Mouse (Mus musculus) spleen, adult 18-20 months (tissue): ENCODE results near the gene Sik3.

Experiments used
- DNase-seq, 2 experiments: peaks; one replicate each; pipeline ENCODE4 v3.0.0; 2022; ENCODE audit warnings: mixed read lengths in 2 of 2

The Sik3 gene

GRCm38 (mm10) chr9:46016417-46016816, 3.8 kb downstream of the Sik3 start:
- DNase-seq, result no peak

GRCm38 (mm10) chr9:46018316-46018715, 5.7 kb downstream of the Sik3 start:
- DNase-seq, result no peak

- DNase-seq, result no peak
These were observed 7.4 kb downstream of the Sik3 start for GRCm38 (mm10) chr9:46019975-46020374.

GRCm38 (mm10) chr9:46023591-46023990, 11.0 kb downstream of the Sik3 start:
- DNase-seq, result no peak

DNA sequence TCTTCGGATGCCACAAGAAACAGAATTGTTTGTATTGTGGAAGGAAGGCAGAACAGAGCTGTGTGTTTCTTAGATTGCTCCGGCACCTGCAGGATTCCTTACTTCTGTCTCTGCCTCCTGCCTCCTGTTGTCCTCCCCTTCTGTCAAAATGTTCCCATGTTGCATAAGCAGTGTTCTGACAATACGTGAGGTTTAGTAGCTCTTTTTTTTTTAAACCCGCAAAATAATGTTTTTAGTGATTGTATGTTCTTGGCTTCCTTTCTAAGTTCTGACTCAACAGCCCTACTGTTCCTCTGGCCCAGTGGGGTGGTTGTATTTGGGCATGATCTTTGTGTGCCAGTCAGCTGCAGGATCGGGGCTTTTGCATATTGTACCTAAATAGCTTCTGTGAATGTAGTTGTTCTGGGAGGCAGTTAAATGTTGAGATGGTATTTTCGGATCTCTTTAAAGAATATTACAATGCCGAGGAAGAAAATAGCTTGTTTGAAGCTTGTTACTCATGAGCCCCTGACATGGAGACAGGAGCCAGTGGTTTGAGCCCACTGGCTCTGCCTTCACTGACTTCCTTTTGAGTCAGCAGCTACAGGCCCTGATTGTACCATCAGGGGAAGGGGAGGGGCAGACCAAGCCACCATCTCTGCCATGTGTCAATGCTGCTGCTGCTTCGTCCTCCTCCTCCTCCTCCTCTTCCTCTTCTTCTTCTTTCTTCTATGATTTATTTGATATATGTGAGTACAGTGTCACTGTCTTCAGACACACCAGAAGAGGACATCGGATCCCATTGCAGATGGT, 13.6 kb downstream of the Sik3 start:
- DNase-seq, result no peak

DNA sequence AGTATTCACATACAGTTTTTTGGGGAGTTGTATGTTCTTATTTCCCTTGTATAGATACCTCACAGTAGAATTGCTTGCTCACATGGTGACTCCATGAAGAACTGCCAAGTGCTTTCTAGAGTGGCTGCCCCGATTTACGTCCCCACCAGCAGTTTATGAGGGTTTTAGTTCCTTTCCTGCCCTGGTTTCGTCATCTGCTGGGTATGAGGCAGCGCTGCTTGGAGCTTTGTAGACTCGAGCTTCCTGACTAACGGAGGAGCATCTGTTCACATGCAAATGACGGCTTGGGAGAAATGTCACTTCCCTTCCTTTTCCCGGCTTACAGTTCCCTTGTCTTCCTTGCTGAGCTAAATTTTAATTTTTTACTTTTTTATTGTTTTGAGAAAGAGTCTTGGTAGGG, 15.4 kb downstream of the Sik3 start:
- no peak for DNase-seq

GRCm38 (mm10) chr9:46029534-46029933, 16.9 kb downstream of the Sik3 start:
- DNase-seq, result no peak

- DNase-seq, result no peak
These were observed 17.6 kb downstream of the Sik3 start for GRCm38 (mm10) chr9:46030184-46030583.

DNA sequence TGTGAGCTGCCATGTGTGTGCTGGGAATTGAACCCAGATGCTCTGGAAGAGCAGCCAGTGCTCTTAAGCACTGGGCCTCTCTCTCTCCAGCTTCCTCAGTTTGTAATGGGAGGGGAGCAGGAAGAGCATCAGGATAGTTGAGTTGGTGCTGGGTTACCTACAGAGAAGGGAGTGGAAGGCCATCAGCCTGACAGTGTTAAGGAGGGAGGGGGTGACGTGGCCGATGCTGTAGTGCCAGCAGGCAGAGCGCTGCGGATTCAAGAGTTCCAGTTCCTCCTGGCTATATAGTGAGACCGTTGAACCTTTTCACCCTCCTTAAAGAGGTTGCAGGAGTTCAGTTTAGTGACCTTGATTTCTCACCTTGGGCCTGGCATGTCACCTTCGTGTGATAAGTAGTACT, 18.3 kb downstream of the Sik3 start:
- no peak for DNase-seq

- no peak for DNase-seq
These were observed 19.6 kb downstream of the Sik3 start for GRCm38 (mm10) chr9:46032190-46032589.

GRCm38 (mm10) chr9:46033058-46033457, 20.4 kb downstream of the Sik3 start:
- no peak for DNase-seq

DNA sequence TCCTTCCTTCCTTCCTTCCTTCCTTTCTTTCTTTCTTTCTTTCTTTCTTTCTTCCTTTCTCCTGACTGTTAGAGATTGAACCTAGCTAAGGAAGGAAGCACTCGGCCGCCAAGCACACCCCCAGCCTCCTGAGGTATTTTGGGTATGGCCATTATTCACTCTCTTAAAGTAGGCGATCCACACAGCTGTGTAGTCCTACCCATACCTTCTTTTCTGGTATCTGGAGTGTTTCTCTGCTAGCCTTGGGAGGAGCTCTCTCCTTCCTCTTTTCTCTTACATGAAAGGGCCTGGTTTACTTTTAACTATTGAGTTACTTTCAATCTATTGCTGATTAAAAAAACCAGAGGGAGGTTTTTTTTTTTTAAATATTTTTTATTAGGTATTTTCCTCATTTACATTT, 21.2 kb downstream of the Sik3 start:
- no peak for DNase-seq

DNA sequence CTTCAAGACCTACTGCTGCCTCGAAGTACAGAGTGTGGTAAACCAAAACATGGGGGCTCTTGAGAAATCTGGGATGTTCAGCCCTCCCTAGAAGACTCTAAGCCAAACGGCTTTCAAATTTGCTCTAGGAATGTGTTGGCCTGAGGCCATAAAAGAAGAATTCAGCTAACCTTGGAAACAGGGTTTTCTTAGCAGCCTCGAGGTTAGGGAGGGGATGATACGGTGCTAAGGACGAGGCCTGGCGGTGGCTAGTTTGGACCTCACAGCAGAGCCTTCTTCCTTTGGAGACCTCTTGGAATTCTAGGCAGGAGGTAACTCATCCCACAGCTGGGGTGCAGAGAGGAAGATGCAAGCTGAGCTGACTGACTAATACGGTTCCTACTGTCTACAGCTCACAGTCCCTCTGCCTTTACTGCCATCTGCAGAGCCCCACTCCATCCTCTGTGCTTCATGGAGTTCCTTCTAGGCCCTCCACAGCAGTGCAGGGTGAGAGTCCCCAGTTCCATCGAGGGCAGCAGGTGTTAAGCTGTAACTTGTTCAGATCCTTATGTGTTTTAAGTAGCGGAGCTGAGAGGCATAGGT, 22.8 kb downstream of the Sik3 start:
- DNase-seq, result no peak

- DNase-seq, result no peak
These were observed 24.3 kb downstream of the Sik3 start for GRCm38 (mm10) chr9:46036881-46037280.

DNA sequence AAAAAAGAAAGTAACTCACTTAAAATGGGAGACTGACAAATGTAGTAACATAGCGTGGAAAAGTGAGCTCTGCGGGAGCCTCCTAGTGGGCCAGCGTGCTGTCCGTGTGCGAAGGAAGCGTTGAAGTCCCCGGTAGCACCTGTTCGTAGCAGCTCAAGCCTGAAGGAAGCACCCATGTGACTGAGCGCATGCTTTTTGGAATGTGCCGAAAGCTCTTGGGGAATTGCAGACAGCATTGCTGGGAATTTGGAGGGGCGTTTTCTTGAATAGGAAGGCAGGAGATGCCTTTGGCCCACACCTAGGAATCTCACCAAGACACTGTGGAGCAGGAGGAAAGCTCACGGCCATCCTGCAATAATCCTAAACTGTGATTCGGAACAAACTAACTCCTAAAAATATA, 26.2 kb downstream of the Sik3 start:
- no peak for DNase-seq

- no peak for DNase-seq
These were observed 28.6 kb downstream of the Sik3 start for GRCm38 (mm10) chr9:46041186-46041585.

DNA sequence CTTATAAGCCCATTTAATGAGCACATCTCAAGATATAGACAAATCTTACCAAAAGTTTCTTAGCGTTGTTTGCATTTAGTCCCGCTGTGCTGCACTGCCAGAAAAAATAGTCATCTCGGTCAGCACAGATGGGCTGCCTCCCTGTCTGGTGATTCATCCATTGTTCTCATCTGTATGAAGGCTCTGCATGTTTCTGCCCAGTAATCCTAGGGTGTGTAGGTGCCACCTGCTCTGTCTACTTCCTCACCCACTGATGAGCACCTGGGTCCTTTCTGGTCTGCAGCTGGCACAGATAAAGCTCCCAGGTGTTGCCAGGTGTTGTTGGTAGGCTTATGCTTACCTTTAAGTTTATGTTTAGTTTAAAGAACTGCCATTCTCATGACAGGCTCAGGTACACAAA, 29.8 kb downstream of the Sik3 start:
- no peak for DNase-seq

DNA sequence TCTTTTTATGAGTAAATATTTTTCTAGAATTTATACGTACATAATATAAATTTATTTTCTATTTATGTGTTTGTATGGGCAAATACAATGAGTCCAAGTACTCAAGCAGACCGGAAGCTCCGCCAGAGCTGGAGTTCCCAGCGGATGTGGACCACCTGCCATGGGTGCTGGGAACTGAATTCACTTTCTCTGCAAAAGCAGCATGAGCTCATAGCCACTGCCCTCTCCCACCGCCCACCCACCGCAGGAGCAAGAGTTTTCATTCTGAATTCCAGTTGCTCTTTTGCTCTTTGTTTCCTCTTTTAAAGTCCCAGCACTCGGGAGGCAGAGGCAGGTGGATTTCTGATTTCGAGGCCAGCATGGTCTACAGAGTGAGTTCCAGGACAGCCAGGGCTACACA, 31.0 kb downstream of the Sik3 start:
- no peak for DNase-seq

DNA sequence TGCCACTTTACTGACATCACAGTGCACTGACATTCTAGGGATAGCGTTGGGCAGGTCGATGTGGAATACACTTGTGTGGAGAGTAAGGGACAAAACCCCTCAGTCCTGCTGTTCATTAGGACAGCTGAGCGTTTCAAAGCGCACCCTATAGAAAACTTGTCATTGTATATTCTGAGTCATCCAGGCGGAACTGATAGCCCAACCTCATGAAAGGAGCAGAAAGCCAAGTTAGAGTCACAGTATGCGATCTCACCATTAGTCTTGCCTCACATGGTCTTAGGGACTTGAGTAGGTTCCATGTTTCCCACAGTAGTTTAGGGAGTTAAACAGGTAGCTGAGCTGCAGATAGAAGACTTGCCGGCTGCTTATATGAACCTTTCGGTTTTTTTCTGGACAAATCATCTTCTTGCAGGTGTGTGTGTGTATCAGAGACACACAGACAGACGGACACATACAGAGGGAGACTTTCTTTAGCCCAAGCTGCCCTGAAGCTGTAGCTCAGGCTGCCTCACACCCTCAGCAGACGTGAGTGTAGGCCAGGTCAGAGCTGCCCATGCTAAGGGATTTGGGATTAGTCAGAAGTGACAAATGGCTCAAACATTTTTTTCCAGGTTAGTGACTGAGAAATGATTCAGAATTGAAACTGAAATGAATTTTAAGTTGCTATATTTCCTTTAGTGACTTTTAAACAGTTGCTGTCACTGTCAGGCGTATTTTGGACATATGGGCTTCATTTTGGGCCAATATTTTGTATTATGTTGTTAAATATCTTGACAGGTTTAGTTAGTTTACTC, 34.3 kb downstream of the Sik3 start:
- DNase-seq, result no peak

DNA sequence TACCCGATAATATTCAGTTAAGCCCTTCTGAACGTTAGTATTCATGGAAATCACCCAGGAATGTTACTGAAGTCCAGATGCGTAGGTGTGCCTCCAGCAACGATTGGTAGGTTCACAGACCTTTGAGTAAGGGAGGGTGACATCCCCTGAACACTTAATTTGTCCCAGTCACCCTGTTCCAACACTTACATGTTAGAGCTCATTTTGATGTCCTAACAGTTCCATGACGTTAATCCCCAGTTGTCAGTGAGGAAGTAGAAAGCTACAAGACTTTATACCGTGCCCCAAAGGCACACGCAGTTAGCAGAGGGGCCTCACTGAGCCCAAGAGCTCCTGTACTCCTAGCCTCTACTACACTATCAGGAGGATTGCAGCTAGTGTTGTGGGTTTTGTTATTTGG, 36.9 kb downstream of the Sik3 start:
- no peak for DNase-seq

DNA sequence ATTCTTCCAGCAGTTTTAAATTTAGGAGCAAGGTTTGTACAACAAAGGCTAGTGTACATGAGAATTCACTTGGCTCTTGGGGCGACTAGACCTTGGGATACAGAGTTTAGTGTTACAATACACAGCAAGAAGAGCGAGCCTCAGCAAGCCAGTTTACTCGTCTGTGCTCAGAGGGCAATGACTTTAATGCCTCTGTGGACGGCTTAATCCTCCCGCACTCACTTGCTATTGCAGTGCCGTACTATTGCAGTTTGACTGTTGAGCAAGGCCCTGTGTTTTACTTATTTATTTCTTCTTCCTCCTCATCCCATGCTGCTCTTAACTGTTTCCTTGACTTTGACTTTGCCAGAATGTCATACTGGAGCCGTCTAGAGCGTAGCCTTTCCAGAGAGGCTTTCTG, 37.6 kb downstream of the Sik3 start:
- no peak for DNase-seq

GRCm38 (mm10) chr9:46053014-46053666, 40.5 kb downstream of the Sik3 start:
- no peak for DNase-seq

- no peak for DNase-seq
These were observed 45.4 kb downstream of the Sik3 start for GRCm38 (mm10) chr9:46058065-46058464.
